Comparison of ENCODE assay signal across 10 mouse cellular contexts in genomic region chr13:120313584-120313983, GRCm38 (mm10). TPM values are rescaled to one million over a fixed set of nuclear protein-coding genes. Genes with fewer than 3 reads are reported as not detected.
DNase-seq lines count a peak whose midpoint lies in the region; ATAC-seq lines count a peak whose summit lies in the region.
"Had no signal": no experiment of that assay in that cellular context is flagged by ENCODE, and none has a peak within 500 bp of the region (broad histone marks: within the 10 kb centered on the region; RNA-seq: fewer than 3 reads in every experiment).

No protein-coding gene starts in this region.

- no peak overlapping the region for H3K4me3 ChIP-seq in heart, embryonic 11.5 days (ENCODE audit: low read depth, low read length)
- no peak overlapping the region for H3K4me3 ChIP-seq in neural tube, embryonic 15.5 days (replicated peaks)
- no peak overlapping the region for H3K4me3 ChIP-seq in limb, embryonic 11.5 days (ENCODE audit: low read depth, low read length)
- H3K4me3 ChIP-seq: midbrain, embryonic 12.5 days had no signal

- 31% methylated on average over 14 of the region's 14 CpGs for WGBS in heart, embryonic 11.5 days (ENCODE audit: insufficient replicate concordance)
- WGBS in neural tube, embryonic 15.5 days = 49% methylated on average over 14 of the region's 14 CpGs
- 39% methylated on average over 14 of the region's 14 CpGs for WGBS in limb, embryonic 11.5 days

- intact Hi-C loops in heart, postnatal 36 days (cut with DNase I) = no loop called here

- DNase-seq in heart, postnatal 36 days = no peak
- DNase-seq in neural tube, embryonic 10.5 days (ENCODE audit: extremely low spot score, low spot score) = peak; percentile 21
- peak; percentile 43 for DNase-seq in limb, embryonic 11.5 days (ENCODE audit: low spot score)
- peak; percentile 37 for DNase-seq in thymus, postnatal 36 days
- DNase-seq in cerebellum, adult 11-12 months = no peak
- DNase-seq in urinary bladder, postnatal 25 days (ENCODE audit: low spot score) = no peak

- peaks cover 4% of the 10 kb centered on the region; the same call in 1 of the 2 replicates for H3K27me3 ChIP-seq in heart, embryonic 11.5 days (ENCODE audit: control insufficient read depth, insufficient read depth, low read length)
- no peaks in the 10 kb centered on the region for H3K27me3 ChIP-seq in neural tube, embryonic 15.5 days (replicated peaks)
- no peaks in the 10 kb centered on the region for H3K27me3 ChIP-seq in limb, embryonic 11.5 days (ENCODE audit: control insufficient read depth, insufficient read depth, low read length)
- H3K27me3 ChIP-seq: midbrain, embryonic 12.5 days had no signal

- no peaks in the 10 kb centered on the region for H3K4me1 ChIP-seq in heart, embryonic 11.5 days (ENCODE audit: control insufficient read depth, insufficient read depth, low read length)
- no peaks in the 10 kb centered on the region for H3K4me1 ChIP-seq in neural tube, embryonic 15.5 days
- H3K4me1 ChIP-seq in limb, embryonic 11.5 days (ENCODE audit: control insufficient read depth, insufficient read depth, low read length) = no peaks in the 10 kb centered on the region
- H3K4me1 ChIP-seq: midbrain, embryonic 12.5 days had no signal

- H3K27ac ChIP-seq in heart, embryonic 11.5 days (ENCODE audit: low read depth, low read length) = no peak overlapping the region
- H3K27ac ChIP-seq in neural tube, embryonic 15.5 days (replicated peaks) = no peak overlapping the region
- H3K27ac ChIP-seq in limb, embryonic 11.5 days (replicated peaks; ENCODE audit: low read depth, low read length) = no peak overlapping the region
- H3K27ac ChIP-seq: midbrain, embryonic 12.5 days had no signal

- H3K9ac ChIP-seq in heart, embryonic 11.5 days (ENCODE audit: low read depth, low read length) = no peak overlapping the region
- H3K9ac ChIP-seq in neural tube, embryonic 15.5 days (replicated peaks) = no peak overlapping the region
- no peak overlapping the region for H3K9ac ChIP-seq in limb, embryonic 11.5 days (ENCODE audit: low read length)
- H3K9ac ChIP-seq: midbrain, embryonic 12.5 days had no signal

- H3K4me2 ChIP-seq in heart, embryonic 11.5 days = peak overlapping the region; percentile 21
- no peak overlapping the region for H3K4me2 ChIP-seq in neural tube, embryonic 15.5 days
- no peak overlapping the region for H3K4me2 ChIP-seq in limb, embryonic 11.5 days (ENCODE audit: low read depth, severe bottlenecking)
- H3K4me2 ChIP-seq: midbrain, embryonic 12.5 days had no signal

- H3K36me3 ChIP-seq in heart, embryonic 11.5 days (ENCODE audit: control insufficient read depth, insufficient read depth, low read length) = no peaks in the 10 kb centered on the region
- no peaks in the 10 kb centered on the region for H3K36me3 ChIP-seq in neural tube, embryonic 15.5 days
- no peaks in the 10 kb centered on the region for H3K36me3 ChIP-seq in limb, embryonic 11.5 days (ENCODE audit: control insufficient read depth, insufficient read depth, low read length)
- H3K36me3 ChIP-seq: G1E; midbrain, embryonic 12.5 days had no signal

- no peak for ATAC-seq in heart, embryonic 11.5 days (replicated peaks; ENCODE audit: insufficient number of reproducible peaks, low FRiP score, low TSS enrichment)
- ATAC-seq in neural tube, embryonic 15.5 days (ENCODE audit: low FRiP score) = no peak
- peak; percentile 35; the same call in 1 of the 2 replicates for ATAC-seq in limb, embryonic 11.5 days (ENCODE audit: insufficient number of reproducible peaks, low FRiP score, low TSS enrichment, low read depth)

- H3K9me3 ChIP-seq in heart, embryonic 11.5 days (replicated peaks; ENCODE audit: control insufficient read depth, low read length) = no peaks in the 10 kb centered on the region
- H3K9me3 ChIP-seq in neural tube, embryonic 15.5 days (replicated peaks) = no peaks in the 10 kb centered on the region
- no peaks in the 10 kb centered on the region for H3K9me3 ChIP-seq in limb, embryonic 11.5 days (ENCODE audit: control insufficient read depth, low read length)
- H3K9me3 ChIP-seq: G1E; midbrain, embryonic 12.5 days had no signal

RNA-seq across cellular contexts. Expression of gene Tcstv3, which starts 3.1 kb away (rescaled TPM):
- polyA plus RNA-seq in heart, embryonic 11.5 days (2014; fragmentation: Nextera tagmentation; extraction: Ambion mirVana) = not detected in 2 replicates
- total RNA-seq in heart, postnatal 36 days (2021) = not detected
- polyA plus RNA-seq in neural tube, embryonic 15.5 days (2015; fragmentation: Nextera tagmentation; extraction: Ambion mirVana) = not detected in 2 replicates
- not detected in 2 replicates for polyA plus RNA-seq in limb, embryonic 11.5 days (2014; fragmentation: Nextera tagmentation; extraction: Ambion mirVana)
- polyA plus RNA-seq: G1E; midbrain, embryonic 12.5 days had no signal

RNA-seq across cellular contexts. Expression of gene BC147527, which starts 13.4 kb away (rescaled TPM):
- not detected in 2 replicates for polyA plus RNA-seq in heart, embryonic 11.5 days (2014; fragmentation: Nextera tagmentation; extraction: Ambion mirVana)
- total RNA-seq in heart, postnatal 36 days (2021) = under 1 TPM in 1 of 2 experiments, not detected in 1; 0.22 TPM
- polyA plus RNA-seq in neural tube, embryonic 15.5 days (2015; fragmentation: Nextera tagmentation; extraction: Ambion mirVana) = 0.18 and 2.3 TPM in 2 replicates
- polyA plus RNA-seq in limb, embryonic 11.5 days (2014; fragmentation: Nextera tagmentation; extraction: Ambion mirVana) = 0.23 TPM in 1 of 2 replicates, not detected in the other
- total RNA-seq: G1E had no signal
- polyA plus RNA-seq: G1E had no signal

RNA-seq across cellular contexts. Expression of gene AF067061, which starts 50.7 kb away (rescaled TPM):
- polyA plus RNA-seq in heart, embryonic 11.5 days (2014; fragmentation: Nextera tagmentation; extraction: Ambion mirVana) = not detected in 2 replicates
- total RNA-seq in heart, postnatal 36 days (2021) = not detected
- polyA plus RNA-seq in neural tube, embryonic 15.5 days (2015; fragmentation: Nextera tagmentation; extraction: Ambion mirVana) = not detected in 2 replicates
- not detected in 2 replicates for polyA plus RNA-seq in limb, embryonic 11.5 days (2014; fragmentation: Nextera tagmentation; extraction: Ambion mirVana)
- polyA plus RNA-seq: G1E; midbrain, embryonic 12.5 days had no signal

Comparison
In these comparisons a context has a peak if more than half of its experiments do, and no peak if none do; other contexts are left out.
1. DNase-seq: peak in neural tube, embryonic 10.5 days (single experiment), limb, embryonic 11.5 days (single experiment) and thymus, postnatal 36 days (2 of 2); none in heart, postnatal 36 days (0 of 2), cerebellum, adult 11-12 months (single experiment) and urinary bladder, postnatal 25 days (single experiment).